Mouse (Mus musculus) heart, postnatal 0 days (tissue): ENCODE data around the gene Rabgap1l.

ENCODE experiments used
- CTCF ChIP-seq: IDR thresholded peaks from 2 replicates; pipeline ENCODE4 v1.5.1; 2016; ENCODE audit warnings: antibody characterized with exemption, control low read depth, low read depth
- EP300 ChIP-seq: IDR thresholded peaks from 2 replicates; pipeline ENCODE4 v1.6.1; 2016; ENCODE audit warnings: antibody characterized with exemption, low read depth

DNA sequence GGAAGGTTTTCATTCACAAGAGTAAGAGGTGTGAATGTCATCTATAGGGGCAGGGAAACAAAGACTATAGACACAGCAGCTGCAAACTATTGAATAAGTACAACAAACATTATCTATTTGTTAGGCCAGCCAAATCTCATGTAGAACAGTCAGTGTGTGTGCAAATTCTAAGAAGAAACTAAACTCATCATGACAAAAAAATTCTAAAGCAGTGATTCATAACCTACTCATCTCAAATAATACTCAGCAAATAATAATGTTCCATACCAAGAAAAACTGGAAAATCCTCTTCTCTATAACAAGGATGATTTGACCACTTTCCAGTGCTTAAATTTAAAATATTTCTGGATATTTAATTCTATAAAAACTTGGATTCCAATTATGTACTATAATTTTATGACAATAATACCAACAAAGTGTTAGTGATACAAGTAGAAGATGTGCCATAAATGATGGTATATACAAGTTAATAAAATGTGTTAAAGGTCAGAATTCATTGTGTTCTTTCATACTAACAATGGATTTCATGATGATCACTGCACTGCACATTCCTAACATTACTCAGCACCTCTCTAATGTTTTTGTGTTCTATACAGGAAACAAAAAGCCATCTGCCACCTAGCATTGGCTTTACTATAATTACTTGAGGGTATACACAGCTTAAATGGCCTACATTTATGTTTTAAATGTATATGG, 196.6 kb downstream of the Rabgap1l start:
- TF ChIP-seq EP300 (no peak), CTCF (no peak)
